16 mouse cellular contexts compared by ENCODE assay signal in genomic region chr6:116037281-116037831, GRCm38 (mm10). TPM values are rescaled to one million over a fixed set of nuclear protein-coding genes. Genes with fewer than 3 reads are reported as not detected.
DNase-seq lines count a peak whose midpoint lies in the region; ATAC-seq lines count a peak whose summit lies in the region.
"Had no signal": no experiment of that assay in that cellular context is flagged by ENCODE, and none has a peak within 500 bp of the region (broad histone marks: within the 10 kb centered on the region; RNA-seq: fewer than 3 reads in every experiment).

No protein-coding gene starts in this region.

- peak; percentile 64 for ATAC-seq in intestine, embryonic 16.5 days
- no peak for ATAC-seq in intestine, embryonic 15.5 days
- ATAC-seq in megakaryocyte, adult 5-6 weeks (ENCODE audit: poor library complexity, severe bottlenecking), result peak; percentile 47
- ATAC-seq: inflammation-experienced regulatory T-cells, adult 6 months had no signal

- no peaks in the 10 kb centered on the region for H3K36me3 ChIP-seq in intestine, embryonic 16.5 days (ENCODE audit: control insufficient read depth, insufficient read depth, low read length)
- H3K36me3 ChIP-seq in intestine, embryonic 15.5 days, result no peaks in the 10 kb centered on the region
- H3K36me3 ChIP-seq: stomach, embryonic 15.5 days had no signal

- no peak overlapping the region for H3K4me2 ChIP-seq in intestine, embryonic 16.5 days (ENCODE audit: low read depth, low read length)
- H3K4me2 ChIP-seq in intestine, embryonic 15.5 days (replicated peaks), result no peak overlapping the region
- H3K4me2 ChIP-seq: embryonic facial prominence, embryonic 12.5 days; heart, embryonic 12.5 days; midbrain, embryonic 11.5 days; stomach, embryonic 15.5 days had no signal

- H3K9me3 ChIP-seq in intestine, embryonic 16.5 days (ENCODE audit: control insufficient read depth, low read length), result no peaks in the 10 kb centered on the region
- no peaks in the 10 kb centered on the region for H3K9me3 ChIP-seq in intestine, embryonic 15.5 days
- H3K9me3 ChIP-seq: embryonic facial prominence, embryonic 12.5 days; heart, embryonic 12.5 days; stomach, embryonic 15.5 days had no signal

- H3K27me3 ChIP-seq in intestine, embryonic 16.5 days (replicated peaks; ENCODE audit: control insufficient read depth, insufficient read depth, low read length), result no peaks in the 10 kb centered on the region
- H3K27me3 ChIP-seq in intestine, embryonic 15.5 days (replicated peaks), result no peaks in the 10 kb centered on the region
- H3K27me3 ChIP-seq: embryonic facial prominence, embryonic 12.5 days; heart, embryonic 12.5 days; stomach, embryonic 15.5 days had no signal

- no peaks in the 10 kb centered on the region for H3K4me1 ChIP-seq in intestine, embryonic 16.5 days (ENCODE audit: control insufficient read depth, insufficient read depth, low read length)
- no peaks in the 10 kb centered on the region for H3K4me1 ChIP-seq in intestine, embryonic 15.5 days (replicated peaks)
- H3K4me1 ChIP-seq: embryonic facial prominence, embryonic 12.5 days; stomach, embryonic 15.5 days had no signal

- H3K9ac ChIP-seq in intestine, embryonic 16.5 days (ENCODE audit: low read depth, low read length), result no peak overlapping the region
- no peak overlapping the region for H3K9ac ChIP-seq in intestine, embryonic 15.5 days
- H3K9ac ChIP-seq: embryonic facial prominence, embryonic 12.5 days; heart, embryonic 12.5 days; stomach, embryonic 15.5 days had no signal

- H3K27ac ChIP-seq in intestine, embryonic 16.5 days (ENCODE audit: low read length), result no peak overlapping the region
- H3K27ac ChIP-seq in intestine, embryonic 15.5 days, result no peak overlapping the region
- H3K27ac ChIP-seq: embryonic facial prominence, embryonic 12.5 days; stomach, embryonic 15.5 days had no signal

- WGBS in intestine, embryonic 16.5 days, result 79% methylated on average over 5 of the region's 5 CpGs
- 85% methylated on average over 5 of the region's 5 CpGs for WGBS in intestine, embryonic 15.5 days

- DNase-seq in adrenal gland, adult 8-10 months, result peak; percentile 57
- DNase-seq in adrenal gland, postnatal 25 days, result no peak
- DNase-seq in NIH3T3 (ENCODE audit: low read depth), result peak; percentile 63
- no peak for DNase-seq in right cerebral cortex, postnatal 25 days
- DNase-seq in right cerebral cortex, adult 18-20 months, result no peak
- DNase-seq: cerebellum, postnatal 14 days; heart, postnatal 4 days; kidney, postnatal 10 days had no signal

- H3K4me3 ChIP-seq in intestine, embryonic 16.5 days (ENCODE audit: low read length), result no peak overlapping the region
- no peak overlapping the region for H3K4me3 ChIP-seq in intestine, embryonic 15.5 days (replicated peaks)
- H3K4me3 ChIP-seq: embryonic facial prominence, embryonic 12.5 days; heart, embryonic 12.5 days; stomach, embryonic 15.5 days had no signal

RNA-seq across cellular contexts. Expression of gene Plxnd1, which starts 42.6 kb away (rescaled TPM):
- total RNA-seq in adrenal gland, adult 8-10 months (2022), result 100 to 1,000 TPM; 176 to 243 (median 208) TPM
- total RNA-seq in adrenal gland, postnatal 25 days (2021), result 170 and 214 TPM in 2 replicates
- 18.7 and 19.3 TPM in 2 replicates for polyA plus RNA-seq in intestine, embryonic 16.5 days (2015; fragmentation: Nextera tagmentation; extraction: Ambion mirVana)
- polyA plus RNA-seq in intestine, embryonic 15.5 days (2015; fragmentation: Nextera tagmentation; extraction: Ambion mirVana), result 26.6 and 28.9 TPM in 2 replicates
- total RNA-seq in megakaryocyte, adult 5-6 weeks (2015), result 151 and 156 TPM in 2 replicates
- total RNA-seq in megakaryocyte, adult 5-6 weeks (2017), result 88.0 and 90.9 TPM in 2 replicates

Comparison
In these comparisons a context has a peak if more than half of its experiments do, and no peak if none do; other contexts are left out.
1. DNase-seq: peak in adrenal gland, adult 8-10 months (single experiment) and NIH3T3 (single experiment); none in adrenal gland, postnatal 25 days (single experiment), right cerebral cortex, postnatal 25 days (single experiment) and right cerebral cortex, adult 18-20 months (single experiment).